Mouse (Mus musculus): ENCODE data around the gene Wfdc5. TPM values are rescaled to one million over a fixed set of nuclear protein-coding genes. Genes with fewer than 3 reads are reported as not detected.

Wfdc5 gene
- polyA plus RNA-seq, 1 experiment, result not detected

GRCm38 (mm10) chr2:164164941-164165340 lies 17.6 kb downstream of the Wfdc5 start:
- Histone ChIP-seq H3ac (ENCODE audit: control insufficient read depth, insufficient read length) (no peak overlapping the region), H3K27me3 (ENCODE audit: control insufficient read depth, insufficient read depth, insufficient read length) (peaks cover 46% of the 10 kb centered on the region), H3K36me3 (ENCODE audit: control insufficient read depth, insufficient read depth) (no peaks in the 10 kb centered on the region), H3K4me2 (ENCODE audit: low read depth) (no peak overlapping the region), H3K4me3 (no peak overlapping the region), H3K79me2 (ENCODE audit: control insufficient read depth, insufficient read depth) (no peaks in the 10 kb centered on the region)
- TF ChIP-seq MYOG (IDR thresholded peaks at IDR 0.05; ENCODE audit: control insufficient read depth in 1 of 3, insufficient read depth in 1 of 3, insufficient read length in 2 of 3, low read depth in 2 of 3) (no peak), E2F4 (IDR thresholded peaks at IDR 0.05; ENCODE audit: insufficient read depth) (no peak), TCF3 (IDR thresholded peaks at IDR 0.05; ENCODE audit: insufficient read length, low read depth) (no peak), POLR2A (IDR thresholded peaks at IDR 0.05; ENCODE audit: insufficient read length, low read depth) (no peak), MYOD1 (IDR thresholded peaks at IDR 0.05; ENCODE audit: control insufficient read depth in 1 of 3, insufficient read length in 2 of 3, low read depth in 2 of 3) (no peak), POLR2AphosphoS2 (IDR thresholded peaks at IDR 0.05; ENCODE audit: insufficient read length, low read depth) (no peak), TCF12 (IDR thresholded peaks at IDR 0.05; ENCODE audit: insufficient read depth, poor library complexity, severe bottlenecking) (no peak), USF1 (IDR thresholded peaks at IDR 0.05; ENCODE audit: low read depth) (no peak), REST (IDR thresholded peaks at IDR 0.05; ENCODE audit: insufficient read depth, insufficient read length) (no peak), MAX (IDR thresholded peaks at IDR 0.05; ENCODE audit: low read depth) (no peak), SRF (IDR thresholded peaks at IDR 0.05; ENCODE audit: control insufficient read depth, insufficient read length, low read depth) (no peak), CEBPB (IDR thresholded peaks at IDR 0.05; ENCODE audit: insufficient read depth, poor library complexity, severe bottlenecking) (no peak)

GRCm38 (mm10) chr2:164161515-164162055 lies 21.0 kb downstream of the Wfdc5 start:
- H3K27me3 ChIP-seq (ENCODE audit: control insufficient read depth, insufficient read depth, insufficient read length), result peaks cover 22% of the 10 kb centered on the region
- H3K4me3 ChIP-seq, result no peak overlapping the region
- H3ac ChIP-seq (ENCODE audit: control insufficient read depth, insufficient read length), result no peak overlapping the region
- no peaks in the 10 kb centered on the region for H3K79me2 ChIP-seq (ENCODE audit: control insufficient read depth, insufficient read depth)
- H3K4me2 ChIP-seq (ENCODE audit: low read depth), result no peak overlapping the region
- TF ChIP-seq REST (IDR thresholded peaks at IDR 0.05; ENCODE audit: insufficient read depth, insufficient read length), result no peak
- TF ChIP-seq MYOD1 (IDR thresholded peaks at IDR 0.05; ENCODE audit: control insufficient read depth in 1 of 3, insufficient read length in 2 of 3, low read depth in 2 of 3), result no peak
- no peak for TF ChIP-seq TCF12 (IDR thresholded peaks at IDR 0.05; ENCODE audit: insufficient read depth, poor library complexity, severe bottlenecking)
- no peak for TF ChIP-seq E2F4 (IDR thresholded peaks at IDR 0.05; ENCODE audit: insufficient read depth)
- no peak for TF ChIP-seq POLR2AphosphoS2 (IDR thresholded peaks at IDR 0.05; ENCODE audit: insufficient read length, low read depth)
- no peak for TF ChIP-seq SRF (IDR thresholded peaks at IDR 0.05; ENCODE audit: control insufficient read depth, insufficient read length, low read depth)
- no peak for TF ChIP-seq CEBPB (IDR thresholded peaks at IDR 0.05; ENCODE audit: insufficient read depth, poor library complexity, severe bottlenecking)
- H3K36me3 ChIP-seq (ENCODE audit: control insufficient read depth, insufficient read depth), result no peaks in the 10 kb centered on the region

- H3K79me2 ChIP-seq (ENCODE audit: control insufficient read depth, insufficient read depth), result no peaks in the 10 kb centered on the region
- H3K4me2 ChIP-seq (ENCODE audit: low read depth), result no peak overlapping the region
- H3ac ChIP-seq (ENCODE audit: control insufficient read depth, insufficient read length), result no peak overlapping the region
- TF ChIP-seq E2F4 (IDR thresholded peaks at IDR 0.05; ENCODE audit: insufficient read depth) (no peak), MYOD1 (IDR thresholded peaks at IDR 0.05; ENCODE audit: control insufficient read depth in 1 of 3, insufficient read length in 2 of 3, low read depth in 2 of 3) (no peak), TCF12 (IDR thresholded peaks at IDR 0.05; ENCODE audit: insufficient read depth, poor library complexity, severe bottlenecking) (no peak), MYOG (IDR thresholded peaks at IDR 0.05; ENCODE audit: control insufficient read depth in 1 of 3, insufficient read depth in 1 of 3, insufficient read length in 2 of 3, low read depth in 2 of 3) (no peak), POLR2A (IDR thresholded peaks at IDR 0.05; ENCODE audit: insufficient read length, low read depth) (no peak), TCF3 (IDR thresholded peaks at IDR 0.05; ENCODE audit: insufficient read length, low read depth) (no peak), USF1 (IDR thresholded peaks at IDR 0.05; ENCODE audit: low read depth) (no peak), CEBPB (IDR thresholded peaks at IDR 0.05; ENCODE audit: insufficient read depth, poor library complexity, severe bottlenecking) (no peak), POLR2AphosphoS2 (IDR thresholded peaks at IDR 0.05; ENCODE audit: insufficient read length, low read depth) (no peak), REST (IDR thresholded peaks at IDR 0.05; ENCODE audit: insufficient read depth, insufficient read length) (no peak)
- no peaks in the 10 kb centered on the region for H3K27me3 ChIP-seq (ENCODE audit: control insufficient read depth, insufficient read depth, insufficient read length)
- no peak overlapping the region for H3K4me3 ChIP-seq
- no peaks in the 10 kb centered on the region for H3K36me3 ChIP-seq (ENCODE audit: control insufficient read depth, insufficient read depth)
Observed at GRCm38 (mm10) chr2:164158838-164159237, 23.7 kb downstream of the Wfdc5 start.

GRCm38 (mm10) chr2:164156158-164156557 lies 26.4 kb downstream of the Wfdc5 start:
- Histone ChIP-seq H3K36me3 (ENCODE audit: control insufficient read depth, insufficient read depth) (peaks cover 16% of the 10 kb centered on the region), H3K4me2 (ENCODE audit: low read depth) (no peak overlapping the region)
- TF ChIP-seq POLR2AphosphoS2 (IDR thresholded peaks at IDR 0.05; ENCODE audit: insufficient read length, low read depth) (no peak), TCF3 (IDR thresholded peaks at IDR 0.05; ENCODE audit: insufficient read length, low read depth) (no peak), SRF (IDR thresholded peaks at IDR 0.05; ENCODE audit: control insufficient read depth, insufficient read length, low read depth) (no peak), USF1 (IDR thresholded peaks at IDR 0.05; ENCODE audit: low read depth) (no peak), E2F4 (IDR thresholded peaks at IDR 0.05; ENCODE audit: insufficient read depth) (no peak), MAX (IDR thresholded peaks at IDR 0.05; ENCODE audit: low read depth) (no peak), MYOD1 (IDR thresholded peaks at IDR 0.05; ENCODE audit: control insufficient read depth in 1 of 3, insufficient read length in 2 of 3, low read depth in 2 of 3) (no peak)

GRCm38 (mm10) chr2:164154007-164154406 lies 28.5 kb downstream of the Wfdc5 start:
- peaks cover 16% of the 10 kb centered on the region for H3K36me3 ChIP-seq (ENCODE audit: control insufficient read depth, insufficient read depth)
- H3ac ChIP-seq (ENCODE audit: control insufficient read depth, insufficient read length), result no peak overlapping the region
- H3K4me3 ChIP-seq, result no peak overlapping the region
- TF ChIP-seq REST (IDR thresholded peaks at IDR 0.05; ENCODE audit: insufficient read depth, insufficient read length) (no peak), TCF3 (IDR thresholded peaks at IDR 0.05; ENCODE audit: insufficient read length, low read depth) (no peak), TCF12 (IDR thresholded peaks at IDR 0.05; ENCODE audit: insufficient read depth, poor library complexity, severe bottlenecking) (no peak), MYOG (IDR thresholded peaks at IDR 0.05; ENCODE audit: control insufficient read depth in 1 of 3, insufficient read depth in 1 of 3, insufficient read length in 2 of 3, low read depth in 2 of 3) (no peak), USF1 (IDR thresholded peaks at IDR 0.05; ENCODE audit: low read depth) (no peak), POLR2AphosphoS2 (IDR thresholded peaks at IDR 0.05; ENCODE audit: insufficient read length, low read depth) (no peak), SRF (IDR thresholded peaks at IDR 0.05; ENCODE audit: control insufficient read depth, insufficient read length, low read depth) (no peak), CEBPB (IDR thresholded peaks at IDR 0.05; ENCODE audit: insufficient read depth, poor library complexity, severe bottlenecking) (no peak), E2F4 (IDR thresholded peaks at IDR 0.05; ENCODE audit: insufficient read depth) (no peak), MYOD1 (IDR thresholded peaks at IDR 0.05; ENCODE audit: control insufficient read depth in 1 of 3, insufficient read length in 2 of 3, low read depth in 2 of 3) (no peak), MAX (IDR thresholded peaks at IDR 0.05; ENCODE audit: low read depth) (no peak), POLR2A (IDR thresholded peaks at IDR 0.05; ENCODE audit: insufficient read length, low read depth) (no peak)
- H3K27me3 ChIP-seq (ENCODE audit: control insufficient read depth, insufficient read depth, insufficient read length), result no peaks in the 10 kb centered on the region
- H3K4me2 ChIP-seq (ENCODE audit: low read depth), result no peak overlapping the region
- no peaks in the 10 kb centered on the region for H3K79me2 ChIP-seq (ENCODE audit: control insufficient read depth, insufficient read depth)

More at GRCm38 (mm10) chr2:164156158-164156557, 26.4 kb downstream of the Wfdc5 start:
- Histone ChIP-seq H3ac (ENCODE audit: control insufficient read depth, insufficient read length) (no peak overlapping the region), H3K79me2 (ENCODE audit: control insufficient read depth, insufficient read depth) (no peaks in the 10 kb centered on the region), H3K4me3 (no peak overlapping the region), H3K27me3 (ENCODE audit: control insufficient read depth, insufficient read depth, insufficient read length) (no peaks in the 10 kb centered on the region)
